In genomic region chr1:51915576-51916156, GRCm38 (mm10) we compare ENCODE assay signal across 8 mouse cellular contexts. TPM values are rescaled to one million over a fixed set of nuclear protein-coding genes. Genes with fewer than 3 reads are reported as not detected.
DNase-seq lines count a peak whose midpoint lies in the region; ATAC-seq and TF ChIP-seq lines count a peak whose summit lies in the region.

Gene Myo1b (minus strand): TSS chr1:51916071.

- TF ChIP-seq CTCF in bone marrow, adult 2 months (IDR thresholded peaks at IDR 0.05; ENCODE audit: control insufficient read depth, insufficient read depth, low read length) = no peak

- no peaks in the 10 kb centered on the region for H3K36me3 ChIP-seq in hindbrain, embryonic 11.5 days (ENCODE audit: control insufficient read depth, insufficient read depth, low read length)
- no peaks in the 10 kb centered on the region for H3K36me3 ChIP-seq in macrophage (ENCODE audit: inconsistent target)

- peak; percentile 77 for DNase-seq in Muller cell, postnatal 12 days (ENCODE audit: inconsistent ontology term)
- peak; percentile 38 for DNase-seq in forelimb bud, embryonic 11.5 days (ENCODE audit: low read depth, low spot score)
- peak; percentile 81 for DNase-seq in hindbrain, embryonic 11.5 days (ENCODE audit: low spot score)
- DNase-seq in left cerebral cortex, postnatal 10 days (ENCODE audit: extremely low spot score in 1 of 2, low spot score in 2 of 2) = peak in 1 of 2 experiments; percentile 81
- peak; percentile 43 to 44 for DNase-seq in right cerebral cortex, postnatal 10 days (ENCODE audit: low spot score in 2 of 2)

- H3K4me1 ChIP-seq in bone marrow, adult 2 months (ENCODE audit: control insufficient read depth, insufficient read depth, low read length) = no peaks in the 10 kb centered on the region; the same call in 1 of the 2 replicates
- 0 out of 2 replicates have a peak, but pooled peaks cover 3% of the 10 kb centered on the region for H3K4me1 ChIP-seq in hindbrain, embryonic 11.5 days (replicated peaks; ENCODE audit: control insufficient read depth, insufficient read depth, low read length)

- H3K79me2 ChIP-seq in macrophage (ENCODE audit: inconsistent target) = no peaks in the 10 kb centered on the region

- WGBS in bone marrow, adult 2 months = 1% methylated on average over 79 of the region's 79 CpGs
- 0% methylated on average over 65 of the region's 79 CpGs for WGBS in hindbrain, embryonic 11.5 days
- 2% methylated on average over 68 of the region's 79 CpGs for WGBS in macrophage (ENCODE audit: missing documents)

- peak within 1 kb of the TSS; percentile 70 for H3K4me2 ChIP-seq in hindbrain, embryonic 11.5 days (replicated peaks; ENCODE audit: low read depth, low read length)

- TF ChIP-seq POLR2A in bone marrow, adult 2 months (IDR thresholded peaks at IDR 0.05; ENCODE audit: borderline replicate concordance, control insufficient read depth, low read depth, low read length) = no peak

- H3K4me3 ChIP-seq in bone marrow, adult 2 months (replicated peaks; ENCODE audit: control insufficient read depth, low read depth, low read length) = peak within 1 kb of the TSS; percentile 40
- H3K4me3 ChIP-seq in hindbrain, embryonic 11.5 days (ENCODE audit: low read depth, low read length) = peak within 1 kb of the TSS; percentile 88
- H3K4me3 ChIP-seq in macrophage (ENCODE audit: inconsistent target) = peak within 1 kb of the TSS; percentile 29

- peak; percentile 87 for ATAC-seq in hindbrain, embryonic 11.5 days (ENCODE audit: low FRiP score)
- no peak for ATAC-seq in monocyte, adult 5-6 weeks (replicated peaks; ENCODE audit: insufficient number of reproducible peaks, low FRiP score, low TSS enrichment, poor library complexity, severe bottlenecking)

- H3K27ac ChIP-seq in bone marrow, adult 2 months (ENCODE audit: control insufficient read depth, insufficient read depth, low read depth, low read length, poor library complexity) = peak within 1 kb of the TSS; percentile 4
- peak within 1 kb of the TSS; percentile 93 for H3K27ac ChIP-seq in hindbrain, embryonic 11.5 days (ENCODE audit: low read depth, low read length)
- no peak within 1 kb of the TSS for H3K27ac ChIP-seq in macrophage

- H3K9ac ChIP-seq in hindbrain, embryonic 11.5 days (ENCODE audit: low read depth, low read length) = peak within 1 kb of the TSS; percentile 97

- H3K9me3 ChIP-seq in hindbrain, embryonic 11.5 days (ENCODE audit: control insufficient read depth, low read length) = no peaks in the 10 kb centered on the region

- no peaks in the 10 kb centered on the region for H3K27me3 ChIP-seq in hindbrain, embryonic 11.5 days (ENCODE audit: control insufficient read depth, insufficient read depth, low read length)

- intact Hi-C loops in left cerebral cortex, postnatal 10 days (cut with DNase I) = no loop called here

RNA-seq across cellular contexts. Expression of gene Myo1b, which starts in this region (rescaled TPM):
- polyA plus RNA-seq in bone marrow, adult 2 months (2011; ENCODE audit: insufficient read depth, insufficient read length, low replicate concordance, missing spikeins) = 2.2 and 5.3 TPM in 2 replicates
- polyA plus RNA-seq in hindbrain, embryonic 11.5 days (2014; fragmentation: Nextera tagmentation; extraction: Ambion mirVana) = 116 and 156 TPM in 2 replicates
- total RNA-seq in left cerebral cortex, postnatal 10 days (2021) = 10 to 100 TPM; 51.4 to 53.3 TPM
- total RNA-seq in macrophage (2018; cell fraction: chromatin; rRNA removed) = 10 to 100 TPM in 16 of 26 experiments, 1 to 10 TPM in 10; 4.8 to 48.4 (median 11.2) TPM
- total RNA-seq in macrophage (2018; cell fraction: cytosol; rRNA removed) = 1 to 10 TPM; 1.0 to 4.0 (median 2.8) TPM
- total RNA-seq in macrophage (2018; cell fraction: nucleus; rRNA removed) = 10 to 100 TPM in 3 of 26 experiments, 1 to 10 TPM in 23; 2.4 to 25.3 (median 5.6) TPM
- 1.2 to 7.2 TPM (median 2.5 TPM) in 3 replicates for polyA plus RNA-seq in macrophage (2018)
- total RNA-seq in monocyte, adult 5-6 weeks (2017) = 0.21 to 3.0 TPM (median 0.39 TPM) in 3 replicates

Comparison
In these comparisons a context has a peak if more than half of its experiments do, and no peak if none do; other contexts are left out.
1. RNA of gene Myo1b (total RNA-seq): 51.4 to 53.3 TPM in left cerebral cortex, postnatal 10 days; 0.21 to 3.0 TPM in monocyte, adult 5-6 weeks; every median in the first group is over 10 times any median in the second.
2. RNA of gene Myo1b (polyA plus RNA-seq): 116 to 156 TPM in hindbrain, embryonic 11.5 days; 2.2 to 5.3 TPM in bone marrow, adult 2 months and 1.2 to 7.2 TPM in macrophage; every median in the first group is over 10 times any median in the second.
3. H3K4me3 ChIP-seq: peak in every context shown above with its lines; median percentile 88 in hindbrain, embryonic 11.5 days; 40 in bone marrow, adult 2 months; 29 in macrophage.